Mouse (Mus musculus) brown adipose tissue, adult 24 weeks (tissue): ENCODE measurements around the gene Zfp985. TPM values are rescaled to one million over a fixed set of nuclear protein-coding genes. Genes with fewer than 3 reads are reported as not detected.
"Not testable (repeated sequence)": the region's sequence is repeated elsewhere in the genome, so short reads cannot be mapped to it uniquely, and the experiment has no call there.

Source experiments
- H3K27ac ChIP-seq: fragments of 200-500 bp; replicated peaks from 2 replicates; pipeline ENCODE4 v1.5.1; 2012; ENCODE audit warnings: low read depth, mild to moderate bottlenecking, low read length
- H3K4me1 ChIP-seq: fragments of 200-500 bp; 2 replicates; pipeline ENCODE4 v1.6.1; 2012; ENCODE audit warnings: low read length, mixed read lengths; ENCODE audit not compliant: control insufficient read depth, insufficient read depth, insufficient read length
- H3K4me3 ChIP-seq: fragments of 200-500 bp; 2 replicates; pipeline ENCODE4 v1.5.1; 2012; ENCODE audit warnings: low read depth, mild to moderate bottlenecking, low read length, moderate library complexity; ENCODE audit not compliant: insufficient read depth
- polyA plus RNA-seq: library from polyadenylated mRNA; stranded (reverse); fragments of >200 nt; gene quantifications from 2 replicates; pipeline ENCODE4 v1.2.4, GENCODE M21; 2012; ENCODE audit not compliant: missing spikeins, insufficient read depth, insufficient read length

Gene Zfp985
- polyA plus RNA-seq, 1 experiment, result 0.75 TPM

- not testable (repeated sequence) for H3K4me3 ChIP-seq, H3K27ac ChIP-seq, H3K4me1 ChIP-seq
Observed at GRCm38 (mm10) chr4:147579371-147579770, 26.3 kb downstream of the Zfp985 start.

- no peak overlapping the region for H3K4me3 ChIP-seq
- no peak overlapping the region for H3K27ac ChIP-seq
- H3K4me1 ChIP-seq, result no peaks in the 10 kb centered on the region
Observed at GRCm38 (mm10) chr4:147586511-147587473, 33.7 kb downstream of the Zfp985 start.

- not testable (repeated sequence) for H3K4me1 ChIP-seq, H3K4me3 ChIP-seq, H3K27ac ChIP-seq
Observed at GRCm38 (mm10) chr4:147594630-147595029, 41.6 kb downstream of the Zfp985 start.

- Histone ChIP-seq H3K4me3 (no peak overlapping the region), H3K4me1 (no peaks in the 10 kb centered on the region), H3K27ac (no peak overlapping the region)
Observed at GRCm38 (mm10) chr4:147597685-147598084, 44.6 kb downstream of the Zfp985 start.

DNA sequence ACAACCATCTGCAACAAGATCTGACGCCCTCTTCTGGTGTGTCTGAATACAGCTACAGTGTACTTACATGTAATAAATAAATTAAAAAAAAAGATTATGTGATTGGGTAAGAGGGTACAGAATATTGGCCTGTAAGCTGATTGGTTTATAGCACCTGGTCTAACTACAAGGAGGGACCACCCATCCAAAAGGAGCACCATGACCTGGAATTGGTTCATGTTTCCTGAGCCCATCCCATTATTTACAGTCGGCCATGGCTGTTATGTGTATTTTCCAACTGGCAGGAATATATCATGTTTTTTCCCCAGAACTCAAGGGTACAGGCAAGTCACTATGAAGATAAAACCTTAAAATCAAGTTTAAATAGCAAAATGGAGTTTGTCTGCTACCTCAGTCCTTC lies 45.8 kb downstream of the Zfp985 start:
- no peak overlapping the region for H3K27ac ChIP-seq
- H3K4me1 ChIP-seq, result no peaks in the 10 kb centered on the region
- H3K4me3 ChIP-seq, result no peak overlapping the region

DNA sequence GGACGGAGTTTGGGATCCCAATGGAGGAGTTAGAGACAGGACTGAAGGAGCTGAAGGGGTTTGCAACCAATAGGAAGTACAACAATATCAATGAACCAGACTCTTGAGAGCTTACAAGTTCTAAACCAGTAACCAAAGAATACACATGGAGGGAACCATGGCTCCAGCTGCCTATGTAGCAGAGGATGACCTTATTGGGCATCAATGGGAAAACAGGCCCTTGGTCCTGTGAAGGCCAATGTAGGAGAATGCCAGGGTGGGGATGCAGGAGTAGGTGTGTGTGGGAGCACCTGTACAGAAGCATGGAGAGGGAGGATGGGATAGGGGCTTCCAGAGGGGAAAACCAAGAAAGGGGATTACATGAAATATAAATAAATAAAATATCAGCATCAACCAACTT lies 48.8 kb downstream of the Zfp985 start:
- H3K4me3 ChIP-seq, result no peak overlapping the region
- no peak overlapping the region for H3K27ac ChIP-seq
- H3K4me1 ChIP-seq, result no peaks in the 10 kb centered on the region

DNA sequence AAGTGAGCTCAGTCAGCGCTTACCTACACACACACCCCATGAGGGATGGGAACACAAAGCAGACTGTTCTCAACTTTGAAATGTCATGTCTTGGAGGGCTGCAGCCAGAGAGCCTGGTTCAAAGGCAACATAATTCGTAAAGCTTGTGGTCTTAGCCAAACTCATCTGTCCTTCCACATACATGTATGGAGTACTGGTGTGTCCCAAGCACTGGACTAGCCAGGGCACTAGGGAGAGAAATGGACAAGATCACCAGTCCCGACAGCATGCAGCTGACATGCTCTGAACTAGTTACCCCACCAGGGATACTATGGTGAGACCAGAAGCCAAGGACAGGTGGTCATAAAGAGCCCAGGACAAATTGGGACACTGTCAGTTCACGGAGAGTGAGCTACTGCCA lies 50.7 kb downstream of the Zfp985 start:
- no peak overlapping the region for H3K27ac ChIP-seq
- no peak overlapping the region for H3K4me3 ChIP-seq
- H3K4me1 ChIP-seq, result no peaks in the 10 kb centered on the region

- Histone ChIP-seq H3K27ac (no peak overlapping the region), H3K4me3 (no peak overlapping the region), H3K4me1 (no peaks in the 10 kb centered on the region)
Observed at GRCm38 (mm10) chr4:147605521-147605920, 52.4 kb downstream of the Zfp985 start.

DNA sequence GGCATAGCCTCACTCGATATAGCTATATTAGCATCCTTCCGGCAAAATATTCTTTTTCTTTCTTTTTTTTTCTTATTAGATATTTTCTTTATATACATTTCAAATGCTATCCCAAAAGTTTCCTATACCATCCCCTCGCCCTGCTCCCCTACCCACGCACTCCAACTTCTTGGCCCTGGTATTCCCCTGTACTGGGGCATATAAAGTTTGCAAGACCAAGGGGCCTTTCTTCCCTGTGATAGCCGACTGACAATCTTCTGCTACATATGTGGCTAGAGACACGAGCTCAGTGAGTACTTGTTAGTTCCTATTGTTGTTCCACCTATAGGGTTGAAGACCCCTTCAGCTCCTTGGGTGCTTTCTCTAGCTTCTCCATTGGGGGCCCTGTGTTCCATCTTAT lies 53.4 kb downstream of the Zfp985 start:
- not testable (repeated sequence) for H3K4me3 ChIP-seq, H3K4me1 ChIP-seq, H3K27ac ChIP-seq

DNA sequence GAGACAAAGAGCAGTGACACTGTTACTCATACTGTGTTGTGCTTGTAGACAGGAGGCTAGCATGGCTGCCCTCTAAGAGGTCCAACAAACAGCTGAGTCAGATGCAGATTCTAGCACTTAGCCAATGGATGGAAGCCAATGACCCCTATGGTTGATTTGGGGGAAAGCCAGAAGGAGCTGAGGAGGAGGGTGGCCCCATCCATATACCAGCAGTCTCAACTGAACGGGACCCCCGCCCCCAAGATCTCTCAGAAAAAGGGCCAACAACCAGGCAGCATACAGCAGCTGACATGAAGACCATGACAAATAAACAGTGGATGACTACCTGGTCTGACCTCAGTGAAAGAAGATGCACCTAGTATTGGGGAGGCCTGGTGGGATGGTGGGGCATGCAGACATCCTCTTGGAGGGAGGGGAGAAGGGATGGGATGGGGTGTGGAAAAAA lies 80.8 kb downstream of the Zfp985 start:
- H3K4me3 ChIP-seq, H3K4me1 ChIP-seq, H3K27ac ChIP-seq: not testable (repeated sequence)

Other genes with a start within 250 kb of the Zfp985 start
- not detected in 2 replicates for gene Zfp988, start 247.6 kb upstream of the Zfp985 start, polyA plus RNA-seq
- 1.8 TPM in 1 of 2 replicates, not detected in the other for gene Zfp978, start 192.0 kb upstream of the Zfp985 start, polyA plus RNA-seq
- gene Zfp982, start 60.9 kb upstream of the Zfp985 start, polyA plus RNA-seq, result 36.3 and 88.8 TPM in 2 replicates
- gene Gm16503, start 13.1 kb upstream of the Zfp985 start, polyA plus RNA-seq, result not detected in 2 replicates
- 5.4 and 7.3 TPM in 2 replicates for gene Zfp979, start 89.2 kb downstream of the Zfp985 start, polyA plus RNA-seq
- gene Zfp534, start 149.3 kb downstream of the Zfp985 start, polyA plus RNA-seq, result 0.79 and 0.92 TPM in 2 replicates